Mouse (Mus musculus) right cerebral cortex, postnatal 4 days (tissue): ENCODE measurements at regions not wholly inside any gene's neighbourhood (a gene's known extent, or its start where the extent isn't known, plus 50 kb on each side); places are given as distances from the start of the nearest gene placed in this dataset.

Experiments
- DNase-seq: peaks from one replicate; pipeline ENCODE4 v3.0.0-alpha.2; 2022

DNA sequence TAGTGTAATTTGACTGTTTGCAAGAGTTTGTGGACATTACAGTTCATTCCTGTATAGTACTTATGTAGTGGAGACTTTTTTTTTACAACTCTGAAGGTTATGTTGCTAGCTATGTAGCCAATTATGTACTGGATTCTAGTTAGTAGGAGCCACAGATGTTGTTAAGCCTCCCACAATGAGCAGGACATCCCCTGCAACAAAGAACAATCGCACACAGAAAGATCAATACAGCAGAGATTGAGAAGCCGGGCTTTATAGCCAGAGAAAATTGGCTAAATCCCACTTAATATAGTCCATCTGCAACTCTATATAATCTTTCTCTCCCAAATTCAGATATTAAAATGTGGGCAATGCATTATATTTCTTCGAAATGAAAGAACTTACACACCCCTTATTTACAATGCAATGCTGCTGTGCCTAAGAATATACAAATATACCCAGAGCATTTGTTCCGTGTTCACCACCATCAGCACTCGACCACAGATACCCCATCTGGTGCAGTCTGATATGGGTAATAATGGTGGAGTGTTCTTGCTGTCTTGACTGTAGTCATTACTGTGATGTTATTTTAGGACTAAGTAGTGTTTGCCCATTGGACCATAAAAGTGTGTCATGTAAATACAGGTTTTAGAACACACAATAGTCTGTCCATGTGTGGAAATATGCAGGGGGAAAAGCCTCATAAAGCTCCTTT lies 1351.9 kb upstream of the Zeb2 start:
- DNase-seq, result no peak

DNA sequence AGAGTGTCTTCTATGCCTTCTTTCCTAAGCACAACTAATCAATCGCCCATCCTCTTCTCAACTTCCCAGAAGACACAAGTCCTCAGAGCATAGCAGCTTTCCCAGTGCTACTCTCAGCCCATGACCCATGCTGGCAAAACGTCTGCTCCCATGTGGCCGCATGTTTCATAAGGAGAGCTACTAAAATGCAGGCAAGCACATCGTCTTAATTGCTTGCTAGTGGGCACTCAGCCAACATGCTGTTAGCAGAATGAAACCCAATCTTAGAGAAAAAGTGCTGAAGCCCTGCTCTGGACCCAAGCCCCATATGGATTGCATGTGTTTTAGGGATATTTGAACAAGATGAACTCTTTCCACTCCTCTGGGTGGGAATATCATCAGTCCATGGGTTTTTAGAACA lies 1348.2 kb upstream of the Zeb2 start:
- DNase-seq, result peak; percentile 19

DNA sequence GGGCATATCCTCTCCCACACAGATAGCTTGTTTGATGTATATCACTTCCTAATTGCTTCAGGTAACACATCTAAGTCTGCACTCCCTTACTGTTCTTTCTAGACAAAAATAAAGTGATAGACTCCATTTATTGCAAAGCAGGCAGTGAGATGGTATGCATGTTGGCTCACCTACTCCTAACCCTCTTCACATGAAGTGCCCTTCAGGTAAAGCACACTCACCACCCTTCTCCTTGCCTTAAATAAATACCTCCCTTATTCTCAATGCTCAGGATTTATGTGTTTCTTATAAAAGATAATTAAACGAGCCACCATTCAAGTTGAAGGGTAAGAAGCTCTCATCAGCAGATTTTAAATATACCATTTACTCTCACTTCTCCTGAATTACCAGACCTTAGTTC lies 1347.7 kb upstream of the Zeb2 start:
- no peak for DNase-seq

DNA sequence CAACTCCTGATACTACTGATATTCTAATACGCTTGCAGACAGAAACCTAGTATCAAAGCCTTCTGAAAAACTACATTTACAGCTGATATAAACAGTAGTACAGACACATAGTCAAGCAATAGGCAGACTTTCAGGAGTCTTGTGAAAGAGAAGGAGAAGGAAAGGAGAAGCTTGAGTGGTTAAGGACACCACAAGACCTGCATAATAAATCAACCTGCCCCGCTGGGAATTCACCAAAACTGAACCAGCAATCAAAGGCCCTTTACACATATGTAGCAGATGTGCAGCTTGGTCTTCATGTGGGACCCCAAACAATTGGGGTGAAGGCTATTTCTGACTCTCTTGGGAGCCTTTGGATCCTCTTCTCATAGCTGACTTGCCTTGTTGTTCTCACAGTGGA lies 1345.5 kb upstream of the Zeb2 start:
- DNase-seq, result no peak

DNA sequence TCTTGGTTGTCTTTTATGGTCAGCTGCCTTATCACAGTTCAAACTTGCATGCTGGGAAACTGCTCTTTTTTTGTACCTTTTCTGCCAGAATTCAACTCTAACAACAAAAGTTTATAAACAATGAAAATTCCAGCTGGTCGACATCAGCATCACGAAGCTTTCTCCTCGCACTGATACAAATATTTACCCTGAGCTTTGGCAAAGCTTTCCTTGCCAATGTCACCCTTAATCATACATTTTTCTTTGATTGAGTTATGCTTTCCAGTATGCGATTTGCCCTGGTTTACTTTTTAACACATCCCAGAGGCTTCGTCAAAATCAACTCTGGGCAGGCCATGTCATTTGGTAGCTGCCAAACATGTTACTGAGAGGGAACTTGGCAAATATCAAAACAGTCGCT lies 1333.5 kb upstream of the Zeb2 start:
- DNase-seq, result no peak

DNA sequence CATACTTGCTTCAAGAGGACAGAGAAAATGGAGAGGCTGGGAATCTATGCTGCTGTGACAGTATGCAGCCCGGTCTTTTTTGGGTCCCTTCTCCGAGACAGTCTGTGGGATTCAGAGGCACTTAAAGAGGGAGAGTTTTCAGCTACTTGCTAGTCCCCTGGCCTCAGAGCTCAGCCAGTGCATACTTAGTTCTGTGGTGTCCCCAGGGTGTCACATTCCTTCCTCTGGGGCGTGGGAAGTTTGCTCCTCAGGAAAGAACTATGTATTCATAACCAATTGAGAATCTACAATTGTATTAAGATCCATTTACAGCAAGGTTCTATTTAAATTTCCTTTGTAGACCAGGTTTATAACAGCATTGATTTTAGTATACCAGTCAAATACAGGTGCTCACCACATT lies 1328.1 kb upstream of the Zeb2 start:
- no peak for DNase-seq

DNA sequence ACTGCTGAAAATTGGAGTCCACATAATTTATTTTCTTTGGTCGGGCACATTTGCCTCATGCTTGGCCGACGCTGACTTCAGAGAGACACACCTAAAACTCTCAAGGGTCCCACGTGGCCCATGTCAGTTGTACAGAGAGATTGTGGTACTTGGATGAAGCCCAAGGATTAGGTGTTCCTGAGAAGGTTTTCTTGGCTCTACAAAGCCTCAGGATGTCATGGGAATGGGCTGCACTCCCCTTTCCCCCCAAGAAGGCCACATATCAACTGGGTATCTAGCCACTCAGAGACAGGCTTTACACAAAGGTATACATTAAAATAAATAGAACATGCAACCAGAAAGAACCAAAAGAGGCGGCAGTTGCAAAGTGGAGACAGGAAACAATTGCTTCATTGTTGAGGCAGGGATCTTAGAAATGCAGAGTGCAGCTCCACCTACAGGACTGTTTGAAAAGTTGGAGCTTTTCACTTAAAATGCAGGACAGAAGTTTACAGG lies 1326.5 kb upstream of the Zeb2 start:
- DNase-seq, result peak; percentile 9

DNA sequence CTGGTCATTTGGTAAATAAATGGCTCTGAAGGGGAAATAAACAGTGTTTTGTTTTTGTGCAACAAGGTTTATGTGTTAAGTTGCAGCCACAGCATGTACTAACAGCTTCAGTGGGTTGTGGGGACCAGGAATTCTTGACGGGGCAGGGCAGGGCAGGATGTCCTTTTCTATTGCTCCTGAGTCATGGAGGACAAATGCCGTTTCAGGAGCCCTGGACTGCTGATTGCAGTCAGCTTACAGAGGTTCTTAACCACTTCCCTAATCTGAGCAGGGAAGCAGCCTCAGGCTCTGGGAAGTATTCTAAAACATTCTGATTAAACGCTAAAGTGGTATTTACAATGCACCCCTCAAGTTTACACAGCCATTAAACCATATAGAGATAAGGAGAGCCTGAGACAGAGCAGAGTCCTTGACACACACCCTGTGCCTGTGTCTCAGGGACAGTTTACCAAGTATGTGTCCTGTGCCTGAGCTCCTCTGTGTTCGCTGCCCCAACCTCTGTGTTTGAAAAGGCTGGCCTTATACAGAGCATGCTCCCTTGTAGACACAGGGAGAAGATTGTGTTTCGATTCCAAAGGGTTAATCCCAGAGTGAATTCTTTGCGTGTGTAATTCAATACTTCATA lies 1326.0 kb upstream of the Zeb2 start:
- no peak for DNase-seq

DNA sequence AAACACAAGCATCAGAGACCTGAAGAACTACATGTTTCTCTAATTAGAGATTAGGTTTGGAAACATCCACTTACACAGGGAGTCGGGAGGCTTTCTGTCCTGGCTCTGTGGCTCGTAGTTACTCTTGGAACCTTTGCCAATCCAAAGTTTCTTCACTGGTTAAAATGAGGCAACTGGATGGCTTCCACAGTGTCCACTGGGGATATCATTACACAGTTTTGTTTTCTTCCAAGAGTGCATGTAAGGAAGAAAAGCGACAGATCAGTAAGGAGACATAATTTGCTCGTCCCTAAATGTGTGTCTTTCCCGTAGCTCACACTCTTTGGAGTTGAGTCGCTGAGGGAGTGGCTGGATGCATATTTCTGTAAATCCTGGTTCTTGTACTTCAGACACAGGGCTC lies 1325.4 kb upstream of the Zeb2 start:
- no peak for DNase-seq

DNA sequence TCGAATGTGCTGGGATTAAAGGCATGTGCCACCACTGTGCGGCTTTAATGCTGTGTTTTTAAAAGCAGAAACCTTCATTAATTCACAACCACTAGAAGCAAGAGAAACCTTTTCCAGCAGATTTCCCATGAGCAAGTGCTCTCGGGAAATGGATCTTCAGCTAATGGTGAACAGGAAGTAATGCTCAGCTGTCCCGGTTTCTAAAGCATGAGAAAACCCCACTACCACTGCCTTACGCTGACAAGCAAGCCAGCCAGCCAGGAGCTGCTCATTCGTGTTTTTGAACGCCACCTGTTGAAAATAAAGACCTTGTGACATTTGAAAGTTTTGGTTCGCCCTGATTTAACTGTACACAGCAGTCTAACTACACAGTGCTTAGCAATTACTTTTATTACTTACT lies 1324.7 kb upstream of the Zeb2 start:
- DNase-seq, result no peak

DNA sequence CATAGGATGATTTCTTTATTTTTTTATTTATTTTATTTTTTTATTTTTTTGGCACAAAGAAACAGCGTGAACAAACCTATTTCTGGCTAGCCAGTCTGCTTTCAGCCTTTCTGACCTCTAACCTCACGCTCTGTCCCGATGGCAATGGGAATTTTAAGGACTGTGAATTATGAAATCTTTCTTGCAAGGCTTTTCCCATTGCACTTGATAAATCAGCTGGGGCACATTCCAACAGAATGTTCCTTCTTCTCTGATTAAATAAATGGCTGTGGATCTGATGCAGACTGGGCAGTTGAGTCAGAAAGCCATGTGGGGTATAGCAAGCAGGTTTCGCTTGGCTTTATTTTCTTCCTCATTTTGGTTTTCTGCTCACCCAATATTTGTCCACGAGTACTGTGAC lies 1324.2 kb upstream of the Zeb2 start:
- DNase-seq, result no peak

DNA sequence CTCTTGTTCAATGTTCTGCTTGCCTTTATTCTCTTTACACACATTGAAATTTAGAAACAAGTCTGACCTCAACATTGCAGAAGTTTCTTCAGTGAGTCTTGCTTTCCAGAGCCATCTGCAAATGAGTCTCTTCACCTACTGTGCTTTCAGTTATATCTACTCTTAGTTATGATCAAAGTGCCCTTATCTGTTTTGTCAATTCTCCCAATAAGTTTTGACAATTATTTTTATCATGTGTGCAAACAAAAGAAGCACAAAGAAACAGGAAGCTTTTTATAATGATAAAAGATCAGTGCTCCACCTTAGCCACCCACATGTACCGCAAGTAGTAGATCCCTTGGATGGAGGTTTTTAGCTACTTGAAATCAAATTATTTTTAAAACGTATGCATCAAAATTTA lies 1322.8 kb upstream of the Zeb2 start:
- DNase-seq, result no peak

DNA sequence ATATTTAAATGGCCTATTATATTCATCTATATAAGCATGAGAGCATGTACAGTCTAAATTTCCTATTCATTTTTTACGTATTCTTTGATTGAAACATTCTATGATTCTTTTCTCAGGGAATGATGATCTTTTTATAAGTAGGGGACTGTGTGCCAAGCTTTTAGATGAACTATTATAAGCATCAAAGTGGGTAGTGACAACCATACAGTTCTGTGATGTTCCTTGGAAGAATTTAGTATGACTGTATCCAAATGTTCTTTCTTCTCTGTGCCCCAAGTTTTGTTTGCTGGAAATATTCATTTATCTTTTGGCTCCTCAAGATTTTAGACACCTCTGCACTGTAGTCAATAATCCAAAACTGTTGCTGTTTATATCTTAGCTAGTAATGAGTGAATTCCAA lies 1301.1 kb upstream of the Zeb2 start:
- DNase-seq, result no peak

DNA sequence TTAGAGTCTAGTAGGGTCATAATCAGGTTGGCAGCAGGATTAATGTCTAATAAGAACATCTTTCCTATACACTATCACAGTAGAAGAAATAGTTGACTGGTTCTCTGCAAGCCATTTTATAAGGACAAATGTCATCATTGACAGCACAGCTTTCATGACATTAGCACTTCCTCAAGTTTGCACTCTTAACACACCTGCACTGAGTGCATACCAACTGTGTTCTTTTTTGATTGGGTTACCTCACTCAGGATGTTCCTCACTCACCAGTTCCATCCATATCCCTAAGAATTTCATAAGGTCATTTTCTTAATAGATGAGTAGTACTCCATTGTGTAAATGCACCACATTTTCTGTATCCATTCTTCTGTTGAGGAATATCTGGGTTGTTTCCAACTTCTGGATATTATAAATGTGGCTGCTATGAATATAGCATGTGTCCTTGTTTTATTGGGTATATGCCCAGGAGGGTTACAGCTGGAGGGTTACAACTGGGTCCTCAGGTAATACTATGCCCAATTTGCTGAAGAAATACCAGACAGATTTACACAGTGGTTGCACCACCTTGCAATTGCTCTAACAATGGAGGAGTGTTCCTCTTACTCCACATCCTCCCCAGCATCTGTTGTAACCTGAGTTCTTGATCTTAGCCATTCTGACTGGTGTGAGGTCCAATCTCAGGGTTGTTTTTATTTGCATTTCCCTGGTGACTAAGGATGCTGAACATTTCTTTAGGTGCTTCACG lies 1285.3 kb upstream of the Zeb2 start:
- DNase-seq, result no peak

DNA sequence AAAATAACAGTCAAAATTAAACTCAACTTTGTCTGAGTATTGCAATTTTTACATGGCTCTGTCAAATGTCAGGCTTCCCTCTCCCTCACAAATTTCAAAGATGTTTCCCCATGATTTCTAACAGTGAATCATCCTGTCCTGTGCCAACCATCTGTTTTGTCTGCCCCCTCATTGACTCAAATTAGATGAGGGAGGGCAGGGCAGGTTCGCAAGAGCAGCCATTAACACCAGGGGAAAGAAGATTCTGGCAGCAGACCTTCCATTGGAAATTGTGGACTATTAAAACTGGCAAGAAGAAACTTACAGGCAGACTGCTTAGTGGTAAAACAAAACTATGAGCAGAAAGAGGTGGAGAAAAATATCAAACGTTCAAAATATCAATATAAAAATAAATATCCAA lies 1277.0 kb upstream of the Zeb2 start:
- DNase-seq, result no peak

DNA sequence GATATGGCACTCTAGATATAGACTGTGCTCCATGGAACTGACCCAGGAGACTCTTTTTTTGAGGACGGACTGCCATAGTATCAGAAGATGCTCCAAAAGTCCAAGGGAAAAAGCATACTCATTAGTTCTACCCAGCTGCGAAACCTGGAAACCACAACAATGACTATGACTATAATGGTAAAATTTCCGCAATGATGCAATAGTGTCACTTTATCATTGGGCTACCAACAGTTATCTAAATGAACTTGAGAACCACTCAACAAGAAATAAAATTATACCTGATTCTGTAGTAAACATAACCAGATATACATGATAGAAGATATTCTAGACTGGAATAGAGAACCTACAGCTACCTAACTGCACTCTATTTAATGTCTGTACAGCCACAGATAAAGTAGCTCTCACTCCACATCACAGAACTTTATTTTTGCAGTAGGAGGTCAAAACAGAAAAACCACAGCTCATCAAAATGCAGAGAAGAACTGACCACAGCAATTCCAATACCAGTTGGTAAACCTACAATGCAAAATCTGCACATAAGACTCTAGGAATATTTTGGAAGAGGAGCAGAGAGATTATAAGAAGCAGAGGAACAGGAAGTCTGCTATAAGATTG lies 1255.8 kb upstream of the Zeb2 start:
- no peak for DNase-seq

DNA sequence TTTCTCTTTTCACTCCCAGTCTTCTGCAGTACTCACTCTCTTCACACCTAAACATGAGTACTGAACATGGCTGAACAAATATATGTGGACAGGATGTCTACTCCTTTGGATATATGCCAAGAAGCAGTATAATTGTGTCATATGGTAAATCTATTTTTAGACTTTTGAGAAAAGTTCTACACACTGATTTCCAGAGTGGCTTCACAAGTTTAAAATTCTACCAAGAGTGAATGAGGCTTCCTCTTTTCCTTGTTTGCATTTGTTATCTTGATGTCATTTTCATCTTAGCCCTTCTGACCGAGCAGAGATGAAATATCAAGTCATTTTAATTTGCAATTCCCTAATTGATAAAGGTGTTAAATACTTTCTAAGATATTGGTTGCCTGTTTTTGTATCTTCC lies 1254.6 kb upstream of the Zeb2 start:
- DNase-seq, result no peak

DNA sequence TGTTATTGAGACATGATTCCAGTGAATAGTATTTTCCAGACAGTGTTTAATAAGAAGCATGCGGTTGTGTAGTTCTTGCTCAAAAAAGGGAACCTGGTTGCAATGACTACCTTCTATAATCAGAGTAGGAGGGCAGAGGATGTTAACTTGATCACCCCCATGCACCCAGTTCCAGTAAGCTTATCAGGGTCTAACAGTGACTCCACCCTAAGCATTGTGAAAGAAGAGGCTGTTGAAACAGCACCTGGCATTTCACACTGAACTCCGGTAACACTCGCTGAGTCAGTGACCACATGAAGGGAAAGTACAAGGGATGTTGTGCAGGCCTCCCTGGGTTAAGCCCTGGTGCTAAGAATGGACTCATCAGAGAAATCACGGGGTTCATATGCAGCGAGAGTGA lies 1253.8 kb upstream of the Zeb2 start:
- DNase-seq, result no peak

DNA sequence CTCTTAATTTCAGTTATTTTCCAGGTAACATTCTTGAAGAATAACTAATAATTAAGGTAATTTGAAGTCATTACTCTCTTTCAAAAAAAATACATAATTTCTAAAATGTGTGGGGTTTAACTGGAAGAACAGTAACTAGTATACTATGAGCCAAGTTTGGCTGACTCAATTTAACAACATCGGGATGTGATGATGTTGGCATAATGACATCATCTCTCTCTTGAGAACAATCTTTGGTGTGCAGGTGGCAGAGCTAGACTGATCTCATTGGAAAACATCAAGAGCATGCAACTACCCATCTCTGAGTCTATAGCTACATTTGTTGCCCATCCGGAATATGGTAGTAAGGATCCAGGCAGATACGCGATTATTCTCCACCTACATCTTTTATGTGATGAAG lies 1251.7 kb upstream of the Zeb2 start:
- no peak for DNase-seq

DNA sequence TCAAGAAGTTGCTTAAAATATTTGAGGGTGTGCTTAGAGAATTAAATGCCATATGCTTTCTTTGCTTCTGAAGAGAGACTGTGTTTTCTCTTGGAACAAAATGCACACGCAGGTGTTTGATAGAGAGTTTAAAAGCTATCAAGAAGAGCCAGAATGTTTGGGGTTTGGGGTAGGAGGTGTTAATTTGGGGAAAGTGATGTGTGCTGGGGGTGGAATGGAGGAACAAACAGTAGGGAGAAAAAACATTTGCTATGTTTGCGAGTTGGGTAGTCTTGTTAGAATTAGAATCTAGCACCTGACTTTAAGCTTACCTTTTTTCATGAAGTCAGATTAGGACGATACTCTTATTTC lies 1248.9 kb upstream of the Zeb2 start:
- no peak for DNase-seq

DNA sequence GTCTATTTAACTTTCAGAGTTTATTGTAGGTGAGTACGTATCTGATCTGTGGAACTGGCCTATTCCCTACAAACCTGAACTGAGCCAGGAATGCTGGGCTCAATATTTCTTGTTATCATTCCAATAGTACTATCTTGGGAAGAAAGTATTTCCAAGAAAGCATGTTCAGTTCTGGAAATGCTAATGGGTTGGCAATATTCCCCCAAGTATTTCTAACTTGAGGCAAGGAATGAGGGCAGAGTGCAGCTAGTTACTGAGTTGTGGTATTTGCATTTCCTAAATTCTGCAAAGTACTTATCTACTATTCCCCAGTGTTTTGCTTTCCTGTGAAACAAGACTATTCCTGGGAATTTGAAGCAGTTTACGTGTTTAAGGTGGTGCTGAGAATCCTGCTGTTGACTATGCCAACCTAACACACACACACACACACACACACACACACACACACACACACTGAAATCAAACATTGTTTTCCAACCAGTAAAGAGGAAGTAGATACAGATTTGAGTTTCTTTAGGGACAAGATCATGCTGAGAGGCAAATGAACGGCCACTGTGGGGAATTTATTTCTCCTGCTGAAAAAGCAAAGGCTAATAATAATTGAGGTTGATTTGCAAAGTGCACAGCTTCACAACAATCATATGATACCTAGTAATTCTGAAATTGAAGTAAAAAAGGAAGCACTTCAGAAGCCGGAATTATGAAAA lies 1248.4 kb upstream of the Zeb2 start:
- DNase-seq, result no peak

DNA sequence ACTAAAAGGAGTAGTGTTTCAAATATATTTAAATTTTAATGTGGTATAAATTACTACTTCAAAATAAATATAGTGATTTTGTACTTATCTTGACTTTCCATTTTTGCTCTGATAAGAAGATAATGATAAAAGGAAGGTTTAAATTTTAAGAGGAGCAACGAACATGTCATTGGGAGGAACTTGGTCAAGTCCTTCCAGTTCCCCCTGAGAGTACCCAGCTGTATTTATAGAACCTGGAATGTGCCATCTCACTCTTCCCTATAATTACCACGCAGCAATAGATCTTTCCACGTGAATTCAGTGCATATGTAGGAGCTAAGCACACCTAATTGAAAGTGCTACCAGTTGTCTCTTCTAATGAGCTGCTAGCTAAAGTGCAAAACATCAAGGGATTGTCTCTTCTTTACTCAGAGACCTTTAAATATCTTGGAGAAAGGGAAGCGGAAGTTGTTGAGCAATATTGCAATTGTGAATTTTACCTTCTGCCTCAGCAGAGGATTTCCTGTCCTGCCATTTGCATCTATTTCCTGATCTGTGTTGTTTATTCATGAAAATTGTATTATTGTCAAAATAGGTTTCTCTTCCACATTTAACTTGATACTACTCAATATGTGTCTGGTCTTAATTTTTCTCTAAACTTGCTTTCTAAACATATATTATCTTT lies 1243.0 kb upstream of the Zeb2 start:
- DNase-seq, result no peak

DNA sequence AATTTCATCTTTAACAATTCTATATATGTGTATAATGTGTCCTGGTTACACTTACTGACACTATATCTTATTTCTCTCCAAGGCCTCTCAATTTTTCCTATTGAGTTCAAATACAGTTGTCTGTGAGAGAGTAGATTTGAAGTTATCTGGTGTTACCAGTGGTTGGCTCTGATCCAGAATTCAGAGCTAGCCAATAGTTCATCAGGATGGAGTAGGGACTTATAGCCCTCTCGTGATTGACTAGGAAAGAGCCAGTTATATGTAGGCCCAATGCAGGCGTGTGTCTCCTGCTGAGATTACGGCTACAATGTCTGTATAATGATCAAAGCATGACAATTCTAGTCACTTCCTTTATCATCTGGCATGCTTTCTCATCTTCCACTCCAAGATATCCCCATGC lies 1241.0 kb upstream of the Zeb2 start:
- no peak for DNase-seq
